Mouse (Mus musculus): ENCODE measurements around the gene Foxl2.

Foxl2 gene

GRCm38 (mm10) chr9:98962478-98963142 lies 7.5 kb downstream of the Foxl2 start:
- DNase-seq = no peak

GRCm38 (mm10) chr9:98963661-98964060 lies 8.6 kb downstream of the Foxl2 start:
- no peak for DNase-seq

- DNase-seq = peak; percentile 37
These were observed 10.0 kb downstream of the Foxl2 start for GRCm38 (mm10) chr9:98965084-98965483.

- DNase-seq = no peak
These were observed 18.0 kb downstream of the Foxl2 start for GRCm38 (mm10) chr9:98973101-98973521.

- DNase-seq = no peak
These were observed 18.5 kb downstream of the Foxl2 start for GRCm38 (mm10) chr9:98973561-98973960.

GRCm38 (mm10) chr9:98974898-98975297 lies 19.8 kb downstream of the Foxl2 start:
- no peak for DNase-seq

GRCm38 (mm10) chr9:98976081-98976480 lies 21.0 kb downstream of the Foxl2 start:
- no peak for DNase-seq

GRCm38 (mm10) chr9:98976520-98976919 lies 21.4 kb downstream of the Foxl2 start:
- DNase-seq = no peak

- peak; percentile 92 for DNase-seq
These were observed 24.6 kb downstream of the Foxl2 start for GRCm38 (mm10) chr9:98979431-98980416.

GRCm38 (mm10) chr9:98985800-98986475 lies 30.9 kb downstream of the Foxl2 start, which contains the start of gene Faim:
Gene Faim, plus strand, starts transcription at chr9:98986373.
- peak; percentile 100 for DNase-seq

GRCm38 (mm10) chr9:98986476-98987096 lies 31.5 kb downstream of the Foxl2 start:
- no peak for DNase-seq

- no peak for DNase-seq
These were observed 32.0 kb downstream of the Foxl2 start for GRCm38 (mm10) chr9:98987131-98987530.

- DNase-seq = no peak
These were observed 39.0 kb downstream of the Foxl2 start for GRCm38 (mm10) chr9:98994103-98994502.

GRCm38 (mm10) chr9:98999881-99000339 lies 44.8 kb downstream of the Foxl2 start:
- DNase-seq = no peak

- DNase-seq = no peak
These were observed 46.2 kb downstream of the Foxl2 start for GRCm38 (mm10) chr9:99001326-99001725.

All from thymus, postnatal 14 days (tissue).